Mouse (Mus musculus) G1E-ER4 (cell line): ENCODE data around the gene Tbck. TPM values are rescaled to one million over a fixed set of nuclear protein-coding genes. Genes with fewer than 3 reads are reported as not detected.

Source experiments
- GATA1 ChIP-seq: IDR thresholded peaks from one replicate; pipeline ENCODE4 v1.8.0; 2012; ENCODE audit warnings: low read length, inconsistent platforms
- polyA plus RNA-seq: library from polyadenylated mRNA; stranded (reverse); fragments of >175 nt; gene quantifications from 2 replicates; pipeline ENCODE4 v1.2.3, GENCODE M21; 2012

Tbck gene
- polyA plus RNA-seq, 1 experiment = 2.6 TPM

GRCm38 (mm10) chr3:132744287-132745146, 60.6 kb downstream of the Tbck start:
- no peak for TF ChIP-seq GATA1

DNA sequence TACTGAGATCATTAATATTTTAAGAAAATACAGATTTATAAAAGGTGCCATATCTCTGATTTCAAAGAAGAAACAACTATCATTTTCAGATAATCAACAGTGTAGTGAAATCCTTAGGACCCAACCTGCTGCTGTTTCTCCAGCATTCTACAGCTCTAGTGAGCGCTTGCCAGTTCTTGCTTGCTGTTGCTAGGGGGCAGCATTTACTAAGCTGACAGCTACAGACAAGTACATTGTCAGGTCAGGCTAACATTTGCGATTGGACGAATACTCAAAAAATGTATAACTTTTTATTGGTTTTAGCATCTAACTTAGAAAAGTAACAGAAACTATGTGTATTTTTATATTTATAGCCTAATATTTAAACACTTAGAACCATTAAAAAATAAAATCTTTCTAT, 63.1 kb downstream of the Tbck start:
- TF ChIP-seq GATA1 = no peak

GRCm38 (mm10) chr3:132747766-132748165, 63.8 kb downstream of the Tbck start:
- no peak for TF ChIP-seq GATA1

DNA sequence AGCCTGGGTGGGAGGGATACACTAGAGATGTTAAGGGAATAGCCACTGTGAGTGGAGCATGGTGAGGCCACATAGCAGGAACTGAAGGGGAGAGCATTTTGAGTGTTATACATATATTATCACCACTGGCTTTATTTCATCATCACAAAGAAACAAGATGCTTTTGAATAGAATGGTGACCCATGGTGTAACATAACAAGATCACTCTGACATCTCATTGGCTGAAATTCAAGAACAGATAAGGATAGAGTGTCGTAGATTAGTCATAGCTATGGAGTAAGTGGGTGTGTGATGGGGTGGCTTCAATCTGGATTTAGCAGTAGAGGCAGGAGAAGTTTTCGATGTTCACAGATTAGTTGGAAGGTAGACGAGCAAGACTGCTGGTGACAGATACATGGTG, 64.8 kb downstream of the Tbck start:
- TF ChIP-seq GATA1 = no peak

GRCm38 (mm10) chr3:132752772-132753171, 68.8 kb downstream of the Tbck start:
- no peak for TF ChIP-seq GATA1

DNA sequence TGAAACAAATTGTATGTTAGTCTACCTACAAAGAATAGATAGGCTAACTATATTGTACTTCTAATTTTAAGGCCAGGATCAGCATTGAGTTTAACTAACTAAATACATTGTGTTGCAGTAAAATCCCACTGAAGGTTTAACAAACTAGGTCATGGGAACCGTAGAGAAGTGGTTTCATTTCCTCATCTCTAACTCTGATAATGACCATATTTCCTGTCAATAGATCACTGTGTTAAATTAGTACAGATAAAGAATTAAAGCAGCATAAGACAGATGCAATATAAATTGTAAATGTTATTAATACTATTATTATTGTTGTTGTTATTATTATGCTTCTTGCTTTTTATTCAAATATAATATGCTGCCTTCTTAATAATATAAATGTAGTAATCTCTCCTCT, 72.3 kb downstream of the Tbck start:
- TF ChIP-seq GATA1 = no peak

DNA sequence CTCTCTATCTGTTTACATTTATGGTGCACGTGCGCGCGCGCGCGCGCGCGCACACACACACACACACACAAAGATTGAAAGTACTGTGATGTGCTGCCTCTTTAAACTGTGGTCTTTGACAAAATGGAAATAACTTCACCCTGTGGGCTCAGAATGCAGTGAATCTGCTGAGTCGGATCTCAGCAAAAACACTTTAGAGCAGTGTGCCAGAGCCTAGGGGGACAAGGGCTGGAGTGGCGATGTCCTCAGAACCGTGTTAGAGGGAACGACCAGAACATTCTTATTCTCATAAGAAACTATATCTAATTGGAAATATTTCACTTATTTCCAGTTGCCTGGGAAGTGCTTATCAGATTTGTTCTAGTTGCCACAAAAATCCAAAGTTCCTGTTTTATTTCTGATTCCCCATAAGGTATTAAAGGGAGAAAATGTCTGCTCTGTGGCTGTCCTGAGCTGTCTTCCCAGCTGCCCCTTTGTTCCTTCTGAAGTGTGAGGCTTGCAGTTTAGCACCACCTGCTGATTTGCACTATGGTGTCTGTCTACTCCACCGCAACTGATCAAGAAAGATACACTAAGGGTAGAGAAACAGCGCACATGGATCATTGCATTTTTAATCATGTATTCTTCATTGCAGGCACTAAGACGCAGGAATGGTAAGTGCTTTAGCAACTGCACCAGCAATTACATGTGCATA, 82.2 kb downstream of the Tbck start:
- TF ChIP-seq GATA1 = no peak

DNA sequence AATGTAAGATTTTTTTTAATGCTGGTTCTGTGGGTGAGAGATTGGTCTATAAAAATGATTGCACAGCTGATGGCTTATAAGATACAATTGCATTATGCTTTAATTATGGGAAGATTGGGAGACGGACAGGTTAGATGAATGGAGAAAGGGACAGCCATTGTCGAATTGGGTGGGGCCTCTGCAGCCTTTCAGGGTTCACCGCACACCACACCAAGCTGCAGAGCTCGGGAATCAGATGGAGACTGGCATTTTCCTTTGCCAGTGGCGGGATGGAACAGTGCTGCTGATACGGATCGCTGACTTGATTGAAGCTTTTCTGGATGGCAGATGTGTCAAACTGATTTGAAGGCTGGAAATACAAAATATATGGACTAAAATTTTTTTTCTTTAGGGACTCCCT, 88.1 kb downstream of the Tbck start:
- no peak for TF ChIP-seq GATA1

DNA sequence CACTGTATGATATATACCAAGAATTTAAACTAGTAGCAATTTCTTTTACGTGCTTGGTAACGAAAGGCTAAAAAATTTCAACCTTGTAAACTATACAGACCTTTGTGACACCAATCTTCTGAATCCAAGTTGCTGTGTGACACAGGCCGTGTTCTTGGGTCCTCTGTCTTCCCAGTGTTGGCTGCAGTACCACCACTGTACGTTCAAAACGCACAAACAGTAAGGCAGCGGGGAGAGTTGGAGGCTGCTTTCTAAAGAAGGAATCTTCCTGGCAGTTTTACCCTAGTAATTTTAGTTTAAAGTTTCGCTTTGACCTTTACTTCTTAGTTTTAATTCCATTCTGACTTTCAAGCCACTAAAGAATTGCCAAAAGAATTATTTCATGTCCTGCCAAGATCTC, 92.7 kb downstream of the Tbck start:
- no peak for TF ChIP-seq GATA1

DNA sequence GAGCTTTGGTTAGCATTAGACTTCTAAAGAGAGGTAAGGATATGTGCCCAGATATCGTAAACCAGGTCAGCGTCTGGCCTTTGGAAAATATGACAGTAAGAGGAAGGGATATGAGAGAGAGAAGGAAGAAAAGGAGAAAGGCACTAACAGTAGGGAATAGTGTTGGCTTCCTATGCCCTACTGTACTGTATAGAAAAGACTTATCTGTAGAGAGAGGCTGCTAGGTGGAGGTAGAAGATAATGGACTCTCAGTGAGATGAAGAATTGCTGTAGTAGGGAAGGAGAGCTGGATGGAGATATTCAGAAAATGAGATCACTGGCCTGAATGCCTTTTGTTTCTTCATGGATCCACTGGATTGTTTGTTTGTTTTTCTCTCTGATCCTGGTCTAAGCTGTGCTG, 97.2 kb downstream of the Tbck start:
- no peak for TF ChIP-seq GATA1

GRCm38 (mm10) chr3:132783087-132783486, 99.1 kb downstream of the Tbck start:
- TF ChIP-seq GATA1 = no peak

- TF ChIP-seq GATA1 = no peak
Measured at GRCm38 (mm10) chr3:132784732-132785131, 100.8 kb downstream of the Tbck start.

GRCm38 (mm10) chr3:132786690-132787089, 102.7 kb downstream of the Tbck start:
- no peak for TF ChIP-seq GATA1

GRCm38 (mm10) chr3:132787775-132788174, 103.8 kb downstream of the Tbck start:
- no peak for TF ChIP-seq GATA1

- no peak for TF ChIP-seq GATA1
Measured at GRCm38 (mm10) chr3:132791140-132791539, 107.2 kb downstream of the Tbck start.

GRCm38 (mm10) chr3:132800196-132800595, 116.3 kb downstream of the Tbck start:
- TF ChIP-seq GATA1 = no peak

DNA sequence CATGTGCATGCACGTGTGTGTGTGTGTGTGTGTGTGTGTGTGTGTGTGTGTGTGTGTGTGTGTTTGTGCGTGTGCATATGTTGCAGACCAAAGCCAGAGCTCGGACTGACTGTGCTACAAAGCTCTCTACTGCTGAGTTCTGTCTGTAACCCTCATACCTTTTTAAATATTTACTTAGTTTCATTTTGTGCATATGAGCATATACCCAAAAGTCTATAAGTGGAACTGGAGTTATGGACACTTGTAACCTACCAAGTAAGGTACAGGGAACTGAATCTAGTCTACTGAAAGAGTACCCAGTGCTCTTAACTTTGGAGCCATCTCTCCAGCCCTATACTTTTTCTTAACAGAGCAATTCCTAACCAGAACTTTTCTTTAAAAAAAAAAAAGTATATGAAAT, 118.0 kb downstream of the Tbck start:
- no peak for TF ChIP-seq GATA1
